Mouse (Mus musculus) induced T-regulatory cell, adult 2 months (primary cell): ENCODE data around the gene Trip11.

Source experiments
- DNase-seq: peaks from one replicate; pipeline ENCODE4 v3.0.0-alpha.2; 2012; ENCODE audit warnings: low read depth

Trip11 gene

DNA sequence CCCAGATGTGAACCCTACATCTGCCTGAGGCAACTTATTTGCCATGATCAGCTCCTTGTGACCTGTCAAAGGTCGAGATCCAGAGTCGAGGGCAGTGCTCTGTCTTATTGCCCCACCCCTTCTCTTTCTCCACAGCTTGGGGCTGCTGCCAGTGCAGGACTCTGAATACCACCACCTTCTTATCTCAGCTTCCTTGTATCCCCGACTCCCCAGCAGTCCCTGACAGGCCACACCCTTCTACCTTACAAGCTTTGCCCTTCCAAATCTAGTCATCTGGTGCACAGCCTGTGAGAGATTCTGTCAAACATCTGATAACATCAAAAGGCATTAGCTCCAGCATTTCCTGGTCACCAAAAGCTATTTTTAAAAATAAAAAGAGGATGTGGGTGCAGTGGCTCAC, 91.5 kb downstream of the Trip11 start:
- DNase-seq, result no peak

DNA sequence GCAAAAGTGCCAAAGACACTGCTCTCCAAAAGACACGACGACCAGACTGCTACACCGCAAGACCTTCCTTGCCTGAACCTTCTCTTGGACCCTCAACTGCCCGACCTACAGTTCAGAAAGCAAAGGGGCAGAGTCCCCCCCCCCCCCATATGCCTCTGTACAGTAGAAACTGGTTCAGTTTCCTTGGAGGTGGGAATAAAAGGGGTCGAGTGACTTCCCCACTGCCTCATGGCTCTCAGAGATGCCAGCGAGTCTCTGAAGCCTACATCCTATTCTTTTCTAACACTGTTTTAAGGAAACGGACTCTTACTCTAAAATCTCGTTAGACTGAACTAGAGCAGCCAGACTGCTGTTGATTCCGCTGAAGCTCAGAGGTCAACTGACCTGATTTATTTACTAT, 93.5 kb downstream of the Trip11 start:
- DNase-seq, result no peak

DNA sequence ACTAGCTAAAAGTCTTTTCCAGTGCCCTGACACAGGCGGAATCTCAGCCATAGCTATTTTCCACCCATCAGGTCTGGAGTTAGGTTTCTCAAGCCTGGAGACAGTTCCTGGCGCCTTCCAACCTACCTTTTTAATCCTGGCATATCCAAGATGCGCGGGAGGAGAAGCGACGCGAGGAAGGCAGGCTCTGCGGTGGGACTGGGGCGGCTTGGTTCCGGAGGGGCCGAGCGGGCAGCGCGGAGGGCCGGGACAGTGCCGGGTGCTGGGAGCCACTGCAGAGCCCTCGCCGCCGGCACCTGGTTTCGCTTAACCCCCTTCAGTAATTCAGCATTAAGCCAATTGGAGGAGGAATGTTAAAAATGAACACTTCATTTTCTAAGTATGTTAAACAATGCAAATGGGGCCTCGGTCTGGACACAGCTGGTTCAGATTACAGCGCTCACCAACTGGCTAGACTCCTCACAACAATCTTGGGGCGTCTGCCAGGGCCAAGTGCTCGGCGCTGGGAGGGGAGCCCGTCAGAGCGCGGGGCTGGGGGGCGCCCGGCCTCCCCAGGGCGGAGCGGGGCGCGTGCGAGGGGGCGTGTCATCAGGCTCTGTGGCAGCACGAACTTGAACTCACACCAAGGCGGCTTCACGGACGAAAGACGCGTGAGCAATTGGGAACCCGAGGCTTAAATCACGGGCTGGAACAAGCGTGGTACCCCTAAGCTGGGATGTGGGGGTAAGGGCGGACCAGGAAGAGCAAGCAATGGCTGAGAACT, 94.3 kb downstream of the Trip11 start, which contains the start of gene Fbln5:
Fbln5 (minus strand) TSS at position 448 of the 763 bp plus-strand sequence.
- peak; percentile 23 for DNase-seq

DNA sequence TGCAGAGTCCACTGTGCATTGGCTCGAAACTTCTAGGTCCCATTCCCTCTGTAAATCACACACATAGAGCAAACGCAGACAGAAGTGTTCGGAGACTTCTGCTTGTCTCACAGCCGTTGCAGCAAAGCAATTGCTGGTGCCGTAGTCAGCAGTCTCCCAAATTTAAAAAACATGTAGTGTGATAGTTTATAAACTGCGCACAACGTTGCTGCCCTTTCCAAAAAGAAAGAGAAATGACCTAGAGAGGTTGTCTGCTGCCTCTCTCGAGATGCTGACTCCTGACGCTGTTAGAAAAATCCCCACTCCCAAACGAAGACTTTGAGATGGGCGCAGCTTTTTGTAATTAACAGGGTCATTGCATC, 94.8 kb downstream of the Trip11 start:
- no peak for DNase-seq

DNA sequence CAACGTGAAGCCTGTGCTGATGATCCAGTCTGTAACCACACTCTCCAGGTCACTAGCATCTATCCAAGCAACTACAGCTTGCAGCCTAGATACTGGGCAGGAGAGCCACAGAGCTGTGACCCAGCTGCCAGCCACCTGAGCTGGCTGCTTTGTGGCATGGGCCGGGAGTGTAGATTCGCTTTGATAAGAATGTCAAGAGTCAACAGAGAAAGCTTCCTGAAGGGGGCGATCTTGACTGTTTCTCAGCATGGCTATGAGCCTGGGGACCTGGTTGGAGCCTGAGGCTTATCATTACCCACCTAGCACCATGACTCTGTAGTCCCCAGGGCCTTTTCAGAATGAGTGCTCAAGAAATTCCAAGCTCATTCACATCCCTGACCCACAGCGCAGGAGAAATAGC, 96.3 kb downstream of the Trip11 start:
- peak; percentile 55 for DNase-seq

DNA sequence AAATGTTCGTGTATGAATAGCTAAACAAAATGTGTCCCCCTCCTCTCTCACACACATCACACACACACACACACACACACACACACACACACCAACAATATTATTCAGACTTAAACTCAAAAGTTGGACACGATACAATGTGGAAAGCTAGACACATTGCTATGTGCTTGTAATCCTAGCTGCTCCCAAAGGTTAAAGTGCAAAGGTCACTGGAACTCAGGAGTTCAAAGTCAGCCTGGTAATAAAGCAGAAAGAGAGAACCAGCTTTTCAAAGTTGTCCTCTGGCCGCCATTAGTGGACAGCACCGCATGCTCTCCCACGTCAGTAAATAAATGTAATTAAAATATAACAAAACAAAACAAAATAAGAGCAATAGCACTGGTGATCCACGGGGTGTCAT, 97.3 kb downstream of the Trip11 start:
- DNase-seq, result no peak

DNA sequence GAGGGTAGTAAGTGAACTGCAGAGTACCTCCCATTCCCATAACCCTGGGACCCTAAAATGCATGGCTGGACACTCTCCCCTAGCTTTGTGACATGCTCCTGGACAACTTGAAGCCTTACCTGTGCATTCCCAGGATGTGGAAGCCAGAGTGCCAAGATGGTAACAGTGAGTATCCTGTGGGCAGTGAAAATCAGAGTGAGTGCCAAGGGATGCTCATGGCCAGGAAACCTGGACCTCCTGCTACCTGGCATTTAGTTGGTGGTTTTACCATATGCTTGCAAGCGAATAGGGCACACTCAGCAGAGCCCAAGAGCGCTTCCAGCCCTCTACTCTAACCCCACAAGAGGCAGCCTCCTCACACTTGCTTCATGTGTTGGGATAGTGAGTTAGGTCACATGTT, 98.6 kb downstream of the Trip11 start:
- DNase-seq, result no peak

DNA sequence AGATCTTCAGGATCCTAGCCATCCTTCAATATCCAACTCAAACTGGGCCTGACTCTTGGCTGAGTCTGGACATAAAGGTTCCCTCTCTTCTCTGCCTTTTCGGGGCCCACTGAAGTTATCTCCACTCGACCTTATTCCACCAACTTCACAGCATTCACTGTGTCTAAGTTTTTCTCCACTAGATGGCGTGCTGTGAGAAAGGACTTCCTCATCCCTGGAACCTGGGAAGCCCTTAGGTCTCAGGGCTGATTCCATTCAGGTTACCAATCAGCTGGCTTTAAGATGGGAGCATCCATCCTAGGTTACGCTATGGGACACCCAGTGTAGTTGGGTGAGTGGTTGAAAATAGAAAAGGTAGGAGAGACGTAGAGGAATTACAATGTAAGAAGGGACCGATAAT, 101.9 kb downstream of the Trip11 start:
- DNase-seq, result peak; percentile 51

DNA sequence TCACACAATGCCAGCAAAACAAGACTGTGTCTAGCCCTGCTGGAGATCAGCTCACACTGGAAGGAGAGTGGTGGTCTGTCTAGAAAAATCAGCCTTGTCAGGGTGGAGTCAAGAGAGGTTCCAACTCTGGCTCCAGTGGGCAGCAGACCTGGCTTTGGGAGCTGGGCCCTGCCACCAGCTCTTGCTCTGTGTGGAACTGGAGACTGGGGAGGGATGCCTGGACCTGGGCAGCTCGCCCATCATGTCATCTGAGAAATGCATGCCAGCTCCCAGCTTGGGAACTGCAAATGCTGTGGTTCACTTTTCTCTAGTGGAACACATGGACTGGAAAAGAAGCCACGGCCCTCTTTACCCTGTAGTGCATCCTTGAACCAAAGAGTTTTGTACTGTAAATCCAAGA, 102.6 kb downstream of the Trip11 start:
- DNase-seq, result no peak

DNA sequence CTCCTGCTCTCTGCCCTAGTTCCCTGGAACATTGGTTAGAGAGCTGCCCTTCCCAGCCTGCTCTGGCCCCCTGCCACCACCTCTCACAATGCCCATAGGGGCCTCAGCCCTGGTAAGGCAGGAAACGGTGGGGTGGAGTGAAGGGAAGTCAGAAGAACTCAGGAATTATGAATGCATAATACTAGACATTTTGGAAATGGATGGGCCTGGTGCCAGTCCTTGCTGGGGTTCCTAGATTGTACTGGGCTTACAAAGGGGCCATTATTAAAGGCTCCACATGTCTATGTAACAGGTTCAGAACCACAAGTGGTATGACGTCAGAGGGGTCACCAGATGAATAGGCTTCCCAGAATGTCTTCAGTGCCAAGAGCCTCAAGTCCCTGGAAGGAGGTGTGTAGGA, 105.7 kb downstream of the Trip11 start:
- DNase-seq, result no peak

DNA sequence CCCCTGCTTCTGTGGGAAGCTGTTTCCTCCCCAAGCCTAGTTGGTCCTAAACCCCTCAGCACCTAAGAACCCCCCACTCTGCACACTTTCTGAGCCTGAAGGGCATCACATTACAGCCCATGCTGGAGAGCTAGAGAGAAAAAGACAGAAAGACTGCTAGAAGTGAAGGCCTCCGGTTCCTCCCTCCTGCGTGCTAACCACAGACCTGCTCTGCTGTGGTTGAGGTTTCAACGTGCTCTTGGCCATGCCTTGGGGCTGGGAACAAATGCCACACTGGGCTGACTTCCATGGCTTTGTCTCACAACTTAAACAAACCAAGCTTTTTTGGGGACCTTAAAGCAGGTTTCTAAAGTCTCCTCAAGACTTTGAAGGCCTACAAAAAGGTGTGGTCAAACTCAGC, 110.6 kb downstream of the Trip11 start:
- no peak for DNase-seq

DNA sequence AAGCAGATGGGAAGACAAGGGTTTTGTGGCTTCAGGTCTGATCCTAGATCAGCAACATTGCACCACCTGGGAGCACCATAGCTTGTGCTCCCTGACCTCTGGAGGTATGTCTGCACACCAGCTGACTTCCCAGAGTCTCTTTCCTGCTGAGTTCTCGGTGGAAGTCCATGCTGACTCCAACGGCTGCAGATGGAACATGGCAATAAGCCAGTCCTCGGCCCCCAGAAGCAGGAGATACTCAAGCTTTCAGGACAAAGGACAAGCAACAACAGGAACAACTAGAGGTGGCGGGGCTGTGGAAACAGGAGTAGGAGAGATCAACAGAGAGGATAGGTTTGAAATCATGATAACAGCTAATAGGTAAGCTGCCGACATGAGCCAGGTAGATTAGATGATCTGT, 111.3 kb downstream of the Trip11 start:
- no peak for DNase-seq

DNA sequence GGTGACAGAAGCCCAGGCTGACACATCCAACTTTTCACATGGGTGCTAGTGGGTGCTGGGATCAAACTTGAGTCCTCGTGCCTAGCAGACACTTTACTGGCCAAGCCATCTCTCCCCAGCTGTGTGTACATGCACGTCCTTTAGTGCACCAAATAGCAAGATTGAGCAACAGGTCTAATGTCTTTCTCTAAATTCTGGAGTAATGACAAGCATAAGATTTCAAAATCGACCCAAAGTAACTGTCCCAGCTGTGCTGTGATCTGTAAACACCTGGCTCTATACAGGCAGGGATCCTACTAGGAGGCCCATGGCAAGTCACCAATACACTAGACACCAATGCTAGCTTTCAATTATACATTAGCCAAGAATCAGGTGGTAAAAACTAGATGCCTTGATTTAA, 112.0 kb downstream of the Trip11 start:
- no peak for DNase-seq

DNA sequence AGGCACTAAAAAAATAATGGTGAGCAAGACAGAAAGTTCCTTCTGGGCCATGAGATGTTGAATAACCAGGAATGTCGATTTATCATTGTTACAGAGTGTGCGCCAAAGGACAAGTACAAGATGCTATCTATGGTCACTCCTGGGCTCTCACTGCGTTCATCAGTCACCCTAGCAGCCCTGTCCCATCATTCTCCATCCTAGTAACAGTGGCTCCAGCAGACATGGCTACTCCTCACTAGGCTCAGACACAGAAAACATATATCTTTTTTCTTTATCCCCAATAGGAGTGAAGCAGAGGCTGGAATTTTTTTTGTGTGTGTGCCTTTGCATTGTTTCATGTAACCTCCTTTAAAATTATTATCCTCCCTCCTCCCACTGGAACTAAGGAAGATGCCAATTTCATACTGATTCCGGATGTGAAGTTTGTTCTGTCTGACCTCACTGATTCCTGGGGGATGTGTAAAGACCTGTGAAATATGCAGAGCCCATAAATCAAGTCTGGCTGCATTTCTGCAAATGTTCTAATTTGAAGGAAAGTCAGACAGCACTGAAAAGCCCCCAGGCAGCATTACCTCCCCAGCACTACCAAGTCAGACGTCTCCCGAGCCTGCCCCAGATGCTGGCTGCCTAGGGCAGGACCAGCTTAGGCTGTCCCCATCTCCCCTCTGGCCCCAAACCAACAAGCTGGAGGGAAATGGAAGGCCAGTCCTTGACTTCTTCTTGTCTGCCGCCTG, 114.7 kb downstream of the Trip11 start:
- DNase-seq, result no peak

DNA sequence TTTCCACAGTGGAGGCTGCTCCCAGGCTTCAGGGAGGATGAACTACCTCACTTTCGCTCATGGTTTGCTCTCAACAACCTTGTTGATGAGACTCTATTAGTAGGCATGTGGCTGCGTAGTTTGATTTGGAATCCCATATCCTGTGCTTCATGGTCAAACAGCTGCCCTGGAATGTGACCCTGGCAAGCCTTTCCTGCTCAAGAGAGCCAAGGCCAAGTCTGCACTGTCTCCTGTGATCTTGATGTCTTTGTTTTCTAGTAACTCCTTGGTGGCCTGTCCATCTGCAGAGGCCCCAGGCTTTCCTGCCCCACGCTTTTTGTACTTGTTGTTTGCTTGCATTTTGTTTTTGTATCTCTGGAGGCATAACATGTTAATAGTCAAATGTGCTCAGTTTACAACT, 118.6 kb downstream of the Trip11 start:
- no peak for DNase-seq

DNA sequence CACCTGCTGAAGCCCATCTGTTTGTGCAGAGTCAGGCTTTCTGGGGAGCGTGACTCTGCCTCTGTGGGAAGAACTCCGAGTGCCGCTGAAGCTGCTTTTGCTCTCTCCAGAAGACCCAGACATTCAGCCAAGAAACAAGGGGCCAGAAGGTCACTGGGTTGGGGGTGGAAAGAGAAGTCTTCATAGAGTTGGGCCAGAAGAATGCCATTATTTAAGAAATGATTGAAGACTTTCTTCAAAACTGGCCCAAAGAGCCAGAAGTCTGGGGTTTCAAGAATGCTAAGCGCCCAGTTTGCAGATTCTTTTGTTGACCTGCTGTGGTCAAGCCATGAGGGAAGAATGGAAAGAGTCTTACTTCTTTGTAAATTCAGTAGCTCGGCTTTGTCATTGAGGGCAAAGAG, 119.8 kb downstream of the Trip11 start:
- no peak for DNase-seq

DNA sequence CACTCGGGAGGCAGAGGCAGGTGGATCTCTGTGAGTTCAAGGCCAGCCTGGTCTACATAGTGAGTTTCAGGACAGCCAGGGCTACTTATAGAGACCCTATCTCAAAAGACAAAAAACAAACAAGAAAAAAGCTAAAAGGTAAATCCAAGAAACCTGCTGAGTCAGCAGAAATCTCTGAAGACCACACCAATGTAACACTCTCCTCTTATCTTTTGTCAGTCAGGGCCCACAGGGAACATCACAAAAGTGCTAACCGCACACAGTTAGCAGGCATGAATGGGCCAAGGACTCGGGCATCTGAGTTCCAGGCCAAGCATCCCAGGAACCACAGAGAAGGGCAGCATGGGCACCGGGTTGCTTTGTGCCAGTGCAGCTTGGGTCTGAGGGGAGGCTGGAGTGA, 120.4 kb downstream of the Trip11 start:
- no peak for DNase-seq

DNA sequence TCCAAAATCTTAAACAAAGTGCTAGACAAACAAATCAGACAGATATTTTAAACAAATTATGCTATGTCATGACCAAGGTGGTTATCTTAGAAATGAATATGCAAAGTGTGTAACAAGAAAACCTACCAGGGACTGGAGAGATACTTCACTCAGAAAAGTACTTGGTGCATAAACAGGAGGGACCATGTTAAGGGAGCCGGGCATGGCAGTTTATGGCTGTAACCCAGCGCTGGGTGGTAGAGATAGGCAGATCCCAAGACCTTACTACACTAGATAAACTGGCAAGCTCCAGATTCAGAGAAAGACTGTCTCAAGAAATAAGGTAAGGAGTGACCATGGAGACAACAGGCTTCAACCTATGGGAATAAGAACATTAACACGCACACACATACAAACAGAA, 123.3 kb downstream of the Trip11 start:
- DNase-seq, result no peak

DNA sequence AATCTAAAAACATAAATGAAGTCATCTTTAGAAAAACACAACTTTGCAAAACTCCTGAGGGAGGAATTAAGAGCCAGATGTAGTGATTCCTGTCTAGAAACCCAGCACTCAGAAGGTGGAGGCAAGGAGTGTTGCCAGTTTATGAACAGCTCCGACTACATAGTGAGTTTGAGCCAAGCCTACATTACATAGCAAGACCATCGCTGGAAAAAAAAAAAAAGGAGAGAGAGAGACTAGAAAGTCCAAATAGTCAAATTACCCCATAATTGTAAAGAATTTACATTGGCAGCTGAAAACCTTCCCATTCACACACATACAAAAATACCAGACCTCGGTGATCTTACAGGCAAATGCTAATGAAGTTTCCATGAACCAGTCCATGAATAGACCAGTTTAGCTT, 123.8 kb downstream of the Trip11 start:
- DNase-seq, result no peak
